Mouse (Mus musculus) liver, adult 2 months (tissue): ENCODE data around the gene Tnfrsf22.

Experiments
- CTCF ChIP-seq: fragments of 200-500 bp; IDR thresholded peaks from 2 replicates; pipeline ENCODE4 v1.5.1; 2011; ENCODE audit warnings: low read depth, low read length, control low read depth
- POLR2A ChIP-seq: fragments of 200-500 bp; IDR thresholded peaks from 2 replicates; pipeline ENCODE4 v1.6.1; 2011; ENCODE audit warnings: low read length, control low read depth; ENCODE audit not compliant: insufficient read depth; ENCODE audit errors: extremely low read depth

GRCm38 (mm10) chr7:143631503-143631902, 18.0 kb downstream of the Tnfrsf22 start:
- TF ChIP-seq CTCF (no peak), POLR2A (no peak)
